Mouse (Mus musculus): ENCODE results near the gene Oas1a.
"Not testable (repeated sequence)": the region's sequence is repeated elsewhere in the genome, so short reads cannot be mapped to it uniquely, and the experiment has no call there.

Gene Oas1a

DNA sequence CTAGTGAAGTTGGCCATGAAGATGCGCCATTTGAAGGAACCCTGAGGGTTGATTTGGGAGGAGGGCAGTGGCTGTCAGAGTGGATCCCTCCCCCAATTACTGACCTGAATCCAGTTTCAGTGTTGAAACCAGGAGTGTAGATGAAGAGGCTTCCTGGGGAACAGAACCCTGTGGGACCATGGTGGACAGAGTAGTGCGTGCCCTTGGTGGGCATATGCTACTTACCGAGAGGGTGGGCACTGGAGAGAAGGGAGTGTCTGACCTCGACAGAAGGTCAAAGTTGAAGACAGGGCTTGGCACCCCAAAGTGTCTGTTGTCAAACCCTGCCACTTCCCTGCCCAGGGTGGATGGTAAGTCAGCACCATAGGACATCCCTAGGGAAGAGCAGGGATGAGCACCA lies 13.5 kb downstream of the Oas1a start:
- not testable (repeated sequence) for DNase-seq (ENCODE audit: low spot score)

DNA sequence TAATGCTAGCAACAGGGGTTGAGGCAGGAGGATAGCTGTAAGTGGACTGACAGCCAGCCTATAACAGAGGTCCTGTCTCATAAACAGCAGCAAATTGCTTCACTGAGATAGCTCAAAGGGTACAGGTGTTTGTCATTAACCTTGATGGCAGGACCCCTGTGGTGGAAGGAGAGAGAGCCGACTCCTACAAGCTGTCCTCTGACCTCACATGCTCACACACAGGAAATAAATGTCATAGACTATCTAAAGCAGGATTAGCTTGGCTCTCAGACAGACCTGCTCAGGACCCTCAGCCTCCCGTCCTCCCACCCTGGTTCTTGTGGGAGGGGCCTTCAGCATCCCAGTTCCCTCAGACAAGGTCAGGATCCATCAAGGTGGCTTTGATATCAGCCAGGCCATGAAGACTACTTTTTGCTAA lies 15.1 kb downstream of the Oas1a start:
- DNase-seq (ENCODE audit: low spot score) = no peak

DNA sequence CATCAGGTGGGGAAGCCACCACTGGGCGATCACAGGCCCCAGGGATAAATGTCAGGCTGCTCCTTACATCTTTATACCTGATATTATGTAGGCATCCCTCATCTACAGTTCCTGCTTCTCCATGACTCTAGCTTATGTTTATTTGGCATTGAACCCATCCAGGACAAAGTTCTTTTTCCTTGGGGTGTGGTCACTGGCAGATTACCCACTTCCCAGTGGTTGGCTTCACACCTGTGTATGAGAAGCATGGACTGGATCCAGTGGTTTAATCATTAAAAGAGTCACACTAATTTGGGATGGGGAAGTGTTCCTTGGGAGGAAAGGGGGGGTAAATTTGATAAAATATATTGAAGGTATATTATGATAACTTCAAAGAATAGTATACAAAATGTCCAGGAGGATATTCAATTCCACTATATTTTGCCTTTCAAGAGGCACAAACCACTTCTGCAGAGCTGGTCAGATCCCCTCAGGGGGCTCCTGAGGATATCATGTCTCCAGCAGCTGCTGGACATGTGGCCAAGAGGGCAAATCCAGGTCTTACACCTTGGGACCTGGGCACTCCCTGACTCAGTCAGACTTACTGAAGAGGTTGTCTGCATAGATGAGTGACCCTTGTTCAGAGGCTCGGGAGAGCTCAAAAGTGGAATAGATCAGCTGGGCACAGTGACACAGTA lies 15.6 kb downstream of the Oas1a start:
- not testable (repeated sequence) for DNase-seq (ENCODE audit: low spot score)

DNA sequence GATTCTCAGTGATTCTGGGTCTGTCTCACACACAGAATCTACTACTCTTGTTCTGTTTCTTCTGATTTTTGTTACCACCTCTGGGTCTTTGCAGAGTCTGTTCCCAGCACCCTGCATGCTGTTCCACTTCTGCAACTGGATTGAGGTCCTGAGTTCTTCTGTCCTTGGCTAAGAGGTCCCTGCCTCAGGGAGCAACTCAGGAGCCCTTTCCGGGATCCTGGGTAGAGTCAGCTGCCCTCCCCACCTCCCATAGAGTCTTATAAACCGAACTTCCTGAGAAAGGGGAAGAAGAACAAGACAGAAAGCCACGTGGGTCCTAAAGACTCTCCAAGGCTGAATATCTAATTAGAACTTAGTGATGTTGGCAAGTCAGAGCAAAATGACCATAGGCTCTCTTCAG lies 16.3 kb downstream of the Oas1a start:
- DNase-seq (ENCODE audit: low spot score) = no peak

DNA sequence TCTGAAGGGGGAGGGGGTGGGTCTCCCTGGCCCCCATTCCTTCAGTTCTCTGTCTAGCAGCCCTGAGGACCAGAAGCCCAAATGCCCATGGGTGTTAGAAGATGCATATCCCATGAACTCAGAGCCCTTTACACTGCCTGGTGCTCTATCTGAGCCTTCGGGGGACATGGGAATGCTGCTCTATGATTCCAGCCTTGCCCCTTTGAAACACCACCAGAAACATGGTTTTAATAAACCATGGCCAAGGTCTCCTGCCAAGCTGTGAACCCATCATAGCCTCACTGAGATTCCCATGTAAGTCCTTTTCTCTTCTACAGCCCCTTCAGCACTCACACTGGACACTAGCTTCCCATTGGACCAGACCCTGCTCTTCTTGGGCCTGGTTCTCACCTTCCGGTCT lies 17.3 kb downstream of the Oas1a start:
- DNase-seq (ENCODE audit: low spot score) = no peak

DNA sequence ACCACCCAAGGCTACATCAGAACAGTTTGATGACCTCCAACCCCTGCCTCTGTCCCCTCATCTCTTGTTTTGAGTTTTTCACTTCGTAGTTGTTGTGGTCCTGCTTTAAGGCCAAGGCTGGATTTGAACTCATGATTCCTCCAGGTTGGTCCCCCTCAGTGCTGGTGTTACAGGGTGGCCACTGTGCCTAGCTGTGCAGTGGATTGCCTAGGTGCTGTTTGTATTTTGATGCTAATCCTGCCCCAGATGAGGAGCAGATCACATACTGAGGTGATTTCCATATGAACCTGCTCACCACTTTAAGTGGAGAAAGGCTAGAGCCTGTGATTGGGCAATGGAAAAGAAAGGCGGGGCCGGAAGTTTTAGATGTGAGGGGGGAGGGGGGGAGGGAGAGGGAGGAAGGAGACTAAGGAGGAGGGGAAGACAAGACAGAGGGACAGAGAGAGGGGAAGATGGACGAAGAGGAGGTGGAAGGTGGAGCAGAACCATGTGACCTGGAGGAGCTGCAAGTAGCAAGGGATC lies 19.0 kb downstream of the Oas1a start:
- DNase-seq (ENCODE audit: low spot score) = not testable (repeated sequence)

DNA sequence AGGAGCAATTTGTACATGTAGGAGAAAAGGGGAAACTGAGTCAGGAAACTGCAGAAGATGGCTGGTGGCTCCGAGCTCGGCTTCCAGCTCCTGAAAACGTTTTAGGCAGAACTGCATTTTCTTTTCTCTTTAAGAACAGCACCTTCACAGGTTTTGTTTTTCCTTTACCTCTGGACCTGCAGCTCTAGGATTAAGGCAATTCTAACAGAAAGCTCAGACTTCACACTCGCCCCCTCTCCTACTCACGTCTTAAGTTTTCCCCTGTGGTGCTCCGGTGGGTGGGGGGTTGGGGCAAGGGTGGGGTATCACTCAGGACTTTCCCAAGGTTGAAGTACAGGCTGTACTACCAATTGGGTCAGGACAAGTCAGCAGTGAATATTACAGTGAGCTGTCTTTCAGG lies 19.5 kb downstream of the Oas1a start:
- no peak for DNase-seq (ENCODE audit: low spot score)

DNA sequence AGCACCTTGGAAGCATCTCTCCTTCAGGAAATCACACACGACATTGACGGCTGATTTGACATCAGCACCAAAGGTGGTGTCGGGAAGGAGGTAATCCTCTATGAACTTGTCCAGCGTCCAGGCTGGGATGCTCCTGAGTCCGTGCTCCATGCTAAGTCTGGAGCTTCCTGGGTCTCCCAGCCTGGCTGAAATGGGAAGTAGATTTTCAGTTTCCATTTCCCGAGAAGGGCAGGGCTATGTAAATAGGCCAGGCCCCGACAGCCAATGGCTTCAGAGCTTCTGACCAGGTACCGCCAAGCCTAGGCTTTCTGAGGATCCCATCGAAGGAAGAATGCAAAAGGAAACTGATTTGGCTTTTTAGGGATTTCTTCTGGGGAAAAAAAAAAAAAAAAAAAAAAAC lies 19.9 kb downstream of the Oas1a start, which contains the start of gene Oas1g:
TSS of gene Oas1g (minus strand) at position 201 of the 400 bp plus-strand sequence.
- not testable (repeated sequence) for DNase-seq (ENCODE audit: low spot score)

DNA sequence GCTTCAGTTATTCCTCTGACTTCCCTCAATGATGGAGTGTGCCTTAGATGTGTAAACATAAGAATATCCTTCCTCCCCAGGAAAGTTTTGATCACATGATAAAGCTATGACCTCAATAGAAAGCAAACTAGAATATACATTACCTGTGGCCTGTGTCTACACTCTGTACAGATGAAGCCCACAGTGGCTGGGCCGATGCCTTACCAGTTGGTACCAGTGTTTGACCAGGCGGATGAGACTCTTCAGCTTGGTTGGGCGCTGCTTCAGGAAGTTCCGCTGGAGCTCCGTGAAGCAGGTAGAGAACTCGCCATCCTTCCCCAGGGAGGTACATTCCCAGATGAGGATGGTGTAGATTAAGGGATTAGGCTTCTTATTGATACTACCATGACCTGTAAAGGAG lies 25.6 kb downstream of the Oas1a start:
- DNase-seq (ENCODE audit: low spot score) = not testable (repeated sequence)

DNA sequence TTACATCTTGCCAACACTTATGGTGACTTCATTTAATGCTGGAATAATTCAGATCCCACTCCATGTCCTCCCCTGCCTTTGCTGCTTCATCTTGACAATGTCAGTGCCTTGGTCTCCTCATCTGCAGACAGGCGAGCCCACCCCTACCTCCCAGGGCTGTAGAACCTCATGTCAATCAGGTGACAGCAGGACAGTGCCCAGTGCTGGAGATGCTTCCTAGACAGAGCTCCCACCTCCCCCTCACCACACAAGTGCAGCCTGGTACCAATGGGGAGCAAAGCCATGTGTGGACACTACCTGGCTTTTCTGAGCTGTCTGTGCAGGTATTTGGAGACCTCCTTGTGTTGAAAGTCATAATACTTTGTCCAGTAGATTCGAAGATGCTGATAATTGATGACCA lies 28.5 kb downstream of the Oas1a start:
- not testable (repeated sequence) for DNase-seq (ENCODE audit: low spot score)

DNA sequence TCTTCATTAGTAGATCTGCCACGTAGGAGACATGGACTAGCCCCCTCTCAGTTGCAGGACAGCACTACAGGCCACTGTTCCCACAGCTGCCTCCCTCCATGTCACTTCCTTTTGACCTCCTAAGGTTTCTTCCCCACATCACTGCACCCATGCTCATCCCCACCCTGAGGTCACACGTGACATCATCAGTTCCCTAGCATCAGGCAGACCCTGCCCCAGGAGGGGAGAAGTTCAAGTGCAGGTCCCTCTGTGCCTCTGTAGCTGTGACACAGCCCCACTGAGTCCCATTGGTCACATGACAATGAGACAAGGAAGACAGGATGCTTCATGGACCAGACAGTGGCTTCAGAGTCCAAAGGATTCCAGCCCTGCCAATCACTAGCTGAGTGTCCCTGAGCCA lies 29.9 kb downstream of the Oas1a start:
- not testable (repeated sequence) for DNase-seq (ENCODE audit: low spot score)

DNA sequence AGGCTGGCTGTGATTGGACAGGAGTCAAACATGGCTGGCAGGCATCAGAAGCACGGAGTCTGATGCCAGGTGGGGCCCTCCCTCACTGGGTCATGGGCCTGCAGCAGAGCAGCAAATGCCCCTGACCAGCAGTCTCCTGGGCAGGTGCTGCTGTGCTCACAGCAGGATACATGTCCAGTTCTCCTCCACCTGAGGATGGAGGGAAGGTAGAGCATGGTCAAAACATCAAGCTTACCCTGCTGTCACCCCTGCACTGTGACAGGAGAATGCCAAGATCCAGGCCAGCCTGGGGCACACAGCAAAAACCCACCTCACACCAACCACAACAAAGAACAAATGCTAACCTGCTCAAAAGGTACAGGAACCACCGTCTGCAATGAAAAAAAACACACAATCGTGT lies 30.5 kb downstream of the Oas1a start:
- not testable (repeated sequence) for DNase-seq (ENCODE audit: low spot score)

DNA sequence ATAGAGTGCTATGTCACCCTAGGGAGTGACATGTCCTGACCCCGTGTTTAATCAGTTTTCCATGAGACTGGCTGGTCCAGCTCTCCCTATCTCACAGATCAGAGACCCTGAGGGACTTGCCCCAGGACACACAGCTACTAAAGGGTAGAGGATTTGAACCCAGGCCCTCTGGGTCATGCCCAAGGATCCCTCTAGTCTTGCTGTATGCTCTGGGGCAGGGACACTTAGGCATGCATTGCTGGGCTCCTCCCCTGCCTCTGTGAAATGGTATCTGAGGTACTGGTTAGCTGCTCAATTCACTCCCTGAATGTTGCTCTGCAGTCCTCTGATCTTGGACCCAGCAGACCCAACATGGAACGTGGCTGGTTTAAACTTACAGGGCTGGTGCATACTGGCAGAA lies 35.9 kb downstream of the Oas1a start:
- no peak for DNase-seq (ENCODE audit: low spot score)

DNA sequence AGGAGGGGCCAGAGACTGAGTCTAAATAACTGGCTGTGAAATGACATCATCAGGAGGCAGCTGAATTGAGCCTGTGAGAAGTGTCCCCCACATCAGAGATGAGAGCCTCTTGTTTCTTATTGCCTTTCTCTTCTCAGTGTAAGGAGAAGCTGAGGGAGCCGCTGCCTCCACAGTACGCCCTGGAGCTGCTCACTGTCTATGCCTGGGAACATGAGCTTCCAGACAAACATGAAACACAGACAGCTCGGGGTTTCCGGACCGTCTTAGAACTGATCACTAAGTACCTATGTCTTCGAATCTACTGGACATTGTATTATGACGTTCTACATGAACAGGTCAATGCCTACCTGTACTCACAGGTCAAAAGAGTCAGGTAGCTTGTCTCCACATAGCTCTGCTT lies 36.5 kb downstream of the Oas1a start:
- no peak for DNase-seq (ENCODE audit: low spot score)

DNA sequence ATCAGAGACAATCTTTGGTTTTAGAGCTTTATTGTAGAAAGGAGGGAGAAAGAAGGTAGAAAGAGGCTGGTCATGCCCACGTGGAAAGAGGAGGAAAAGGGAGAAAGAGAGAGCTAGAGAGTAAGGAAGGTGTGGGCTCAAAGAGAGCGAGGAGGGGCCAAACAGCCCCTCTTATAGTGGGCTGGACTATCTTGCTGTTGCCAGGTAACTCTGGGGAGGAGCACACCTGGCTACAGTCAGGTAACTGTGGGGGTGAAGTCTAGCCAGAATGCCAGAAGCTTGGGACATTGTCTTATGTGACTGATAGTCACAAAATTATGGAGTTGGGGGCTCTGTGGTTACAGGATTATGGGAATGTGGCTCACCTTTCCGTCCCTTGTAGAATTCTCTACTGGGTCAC lies 37.2 kb downstream of the Oas1a start:
- no peak for DNase-seq (ENCODE audit: low spot score)

DNA sequence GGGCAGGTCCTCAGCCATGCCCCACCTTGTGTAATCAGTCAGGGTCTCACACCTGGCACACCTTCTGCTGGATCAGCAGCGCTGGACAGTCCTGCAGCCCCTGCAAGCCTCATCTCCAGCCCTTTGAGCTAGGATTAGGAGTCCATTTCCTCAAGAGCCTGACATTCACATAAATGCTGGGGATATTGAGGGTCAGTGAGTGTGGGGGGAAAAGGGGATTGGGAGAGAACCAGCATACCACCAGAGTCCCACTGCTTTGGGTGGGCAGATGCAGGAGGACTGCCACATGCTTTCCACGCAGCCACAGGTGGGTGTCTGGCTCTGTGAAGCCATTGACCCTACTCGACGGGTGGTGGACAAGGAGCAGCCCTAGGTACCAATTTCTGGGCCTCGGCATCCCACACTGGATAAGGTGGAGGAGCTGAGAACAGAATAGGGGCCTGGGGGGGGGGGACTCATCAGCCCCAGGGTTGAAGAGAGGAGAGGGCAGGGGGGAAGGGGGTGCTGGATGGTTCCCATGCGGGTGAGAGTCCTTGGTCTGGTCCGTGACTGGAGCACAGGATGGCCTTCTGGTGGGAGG lies 37.8 kb downstream of the Oas1a start:
- DNase-seq (ENCODE audit: low spot score) = no peak

DNA sequence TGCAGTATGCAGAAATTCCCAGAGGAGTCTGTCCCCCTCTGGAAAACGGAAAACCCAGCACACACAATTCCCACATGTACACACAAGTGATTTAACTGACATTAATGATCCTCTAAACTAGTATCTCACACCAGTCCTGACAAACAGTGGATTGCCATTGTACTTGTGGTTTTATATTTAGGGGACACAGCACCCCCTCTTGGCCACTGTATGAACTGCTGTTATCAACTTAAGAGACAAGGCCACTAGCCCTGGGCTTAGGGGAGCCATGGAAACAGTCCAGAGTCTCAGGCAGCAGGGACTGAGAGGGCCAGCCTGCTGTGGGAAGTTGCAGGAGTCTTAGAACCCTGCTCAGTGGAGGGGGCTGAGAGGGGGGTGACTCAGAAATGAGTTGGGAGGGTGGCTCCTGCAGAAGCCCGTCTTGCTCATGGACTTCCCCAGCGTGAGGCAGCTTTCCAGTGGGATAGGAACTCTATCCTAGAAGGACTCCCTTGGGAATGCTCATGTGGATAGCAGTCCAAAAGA lies 41.9 kb downstream of the Oas1a start:
- DNase-seq (ENCODE audit: low spot score) = no peak

DNA sequence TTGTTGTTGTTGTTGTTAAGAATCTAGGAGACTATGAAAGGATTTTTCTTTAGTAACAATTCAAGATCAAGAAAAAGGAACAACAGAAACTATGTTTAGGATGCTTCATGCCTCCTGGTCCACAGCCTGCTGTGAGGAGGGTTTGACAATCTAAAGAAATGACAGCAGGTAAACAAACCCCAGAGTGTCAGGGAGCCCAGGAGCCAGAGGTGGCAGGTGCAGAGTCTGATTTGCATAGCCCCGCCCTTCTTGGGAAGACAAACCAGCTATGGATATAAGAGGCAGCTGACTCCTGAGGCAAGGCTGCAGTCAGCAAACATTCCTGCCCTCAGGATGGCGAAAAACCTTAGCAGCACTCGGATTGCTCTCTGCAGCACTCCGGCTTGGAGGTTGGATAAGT lies 46.2 kb downstream of the Oas1a start, which contains the start of gene Oas1h:
TSS of gene Oas1h (plus strand) at position 301 of the 400 bp plus-strand sequence.
- DNase-seq (ENCODE audit: low spot score) = no peak

DNA sequence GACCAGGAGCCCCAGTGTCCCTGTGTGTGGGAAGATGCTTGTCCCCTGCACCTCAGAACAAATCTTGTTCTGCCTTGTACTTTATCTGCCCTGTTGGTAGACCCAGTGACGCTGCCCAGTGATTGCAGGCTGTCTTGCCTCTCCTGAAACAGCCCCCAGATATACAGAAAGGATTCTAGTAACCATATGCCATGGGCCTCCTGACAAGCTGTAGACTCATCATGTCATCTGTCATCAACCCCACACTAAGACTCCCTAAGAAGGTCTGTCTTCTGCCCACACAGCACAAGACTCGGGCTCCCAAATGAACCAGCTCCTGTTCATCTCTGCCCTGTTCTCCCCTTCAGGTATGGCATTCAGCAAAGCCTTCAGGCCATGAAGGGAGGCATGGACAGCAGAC lies 48.1 kb downstream of the Oas1a start:
- DNase-seq (ENCODE audit: low spot score) = no peak

DNA sequence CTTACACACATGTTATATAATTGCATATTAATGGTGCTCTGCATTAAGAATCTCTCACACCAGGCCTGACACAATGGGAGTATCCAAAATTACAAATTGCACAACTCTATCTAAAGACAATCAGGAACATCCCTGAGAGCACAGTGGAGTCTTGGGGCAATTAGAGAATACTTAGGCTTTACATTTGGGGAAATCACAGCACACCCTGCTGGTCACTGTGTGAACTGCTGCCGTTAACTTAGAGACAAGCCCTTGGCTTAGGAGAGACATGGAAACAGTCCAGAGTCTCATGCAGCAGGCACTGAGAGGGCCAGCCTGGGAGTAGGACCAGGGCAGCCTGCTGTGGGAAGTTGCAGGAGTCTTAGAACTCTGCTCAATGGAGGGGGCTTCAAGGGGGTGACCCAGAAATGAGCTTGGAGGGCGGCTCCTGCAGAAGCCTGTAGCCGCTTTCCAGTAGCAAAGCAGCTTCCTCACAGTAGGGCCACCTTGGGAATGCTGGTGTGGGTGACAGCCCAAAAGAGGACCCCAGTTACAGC lies 57.7 kb downstream of the Oas1a start:
- no peak for DNase-seq (ENCODE audit: low spot score)

DNA sequence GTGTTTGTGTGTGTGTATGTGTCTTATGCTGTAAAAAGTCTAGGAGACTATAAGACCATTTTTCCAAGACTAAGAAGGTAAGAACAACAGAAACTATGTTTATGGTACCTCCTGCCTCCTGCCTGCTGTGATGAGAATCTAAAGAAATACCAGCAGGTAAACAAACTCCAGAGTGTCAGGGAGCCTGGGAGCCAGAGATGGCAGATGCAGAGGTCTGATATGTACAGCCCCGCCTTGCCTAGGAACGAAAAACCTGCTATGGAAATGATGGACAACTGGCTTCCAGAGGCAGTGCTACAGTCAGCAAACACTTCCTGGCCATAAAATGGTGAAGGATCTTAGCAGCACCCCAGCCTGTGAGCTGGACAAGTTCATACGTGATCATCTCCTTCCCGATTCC lies 60.3 kb downstream of the Oas1a start, which contains the start of gene Oas1f:
TSS of gene Oas1f (plus strand) at position 301 of the 400 bp plus-strand sequence.
- DNase-seq (ENCODE audit: low spot score) = no peak
